Mouse (Mus musculus) forebrain, embryonic 15.5 days (tissue): ENCODE measurements around the gene Nln. TPM values are rescaled to one million over a fixed set of nuclear protein-coding genes. Genes with fewer than 3 reads are reported as not detected.

Experiments
- ATAC-seq: fragments of 200-750 bp; cut with Nextera tagmentation; replicated peaks from 2 replicates; pipeline ENCODE4 v1.8.0; 2017; ENCODE audit warnings: mild to moderate bottlenecking, moderate TSS enrichment, moderate library complexity
- H3K27ac ChIP-seq: fragments of 300-500 bp; sonication (generic); replicated peaks from 2 replicates; pipeline ENCODE4 v1.5.1; 2015; ENCODE audit warnings: mild to moderate bottlenecking, inconsistent platforms
- H3K27me3 ChIP-seq: fragments of 300-500 bp; sonication (generic); 2 replicates; pipeline ENCODE4 v1.6.1; 2015; ENCODE audit warnings: inconsistent platforms
- H3K36me3 ChIP-seq: fragments of 300-500 bp; sonication (generic); 2 replicates; pipeline ENCODE4 v1.6.1; 2015; ENCODE audit warnings: mild to moderate bottlenecking, inconsistent platforms
- H3K4me1 ChIP-seq: fragments of 300-500 bp; sonication (generic); 2 replicates; pipeline ENCODE4 v1.6.1; 2015; ENCODE audit warnings: inconsistent platforms
- H3K4me2 ChIP-seq: fragments of 300-500 bp; sonication (generic); replicated peaks from 2 replicates; pipeline ENCODE4 v1.6.1; 2015; ENCODE audit warnings: mild to moderate bottlenecking, inconsistent platforms
- H3K4me3 ChIP-seq: fragments of 300-500 bp; sonication (generic); 2 replicates; pipeline ENCODE4 v1.5.1; 2015; ENCODE audit warnings: mild to moderate bottlenecking, inconsistent platforms
- H3K9ac ChIP-seq: fragments of 300-500 bp; sonication (generic); replicated peaks from 2 replicates; pipeline ENCODE4 v1.6.1; 2015; ENCODE audit warnings: mild to moderate bottlenecking, inconsistent platforms
- H3K9me3 ChIP-seq: fragments of 300-500 bp; sonication (generic); 2 replicates; pipeline ENCODE4 v1.6.1; 2016; ENCODE audit warnings: inconsistent platforms
- WGBS: fragments of 180-500 bp; shearing (Covaris S2); methylation state at CpG from one replicate; pipeline ENCODE4 v1.1.7; 2015; ENCODE audit warnings: mixed read lengths; 5-methylcytosine and 5-hydroxymethylcytosine counted together
- polyA plus RNA-seq: library from polyadenylated mRNA; unstranded; fragments of >200 nt; fragmentation: Nextera tagmentation; extraction: Ambion mirVana; gene quantifications from 2 replicates; pipeline ENCODE4 v1.2.1, GENCODE M21; 2015

Gene Nln
- polyA plus RNA-seq, 1 experiment from 2014 or later: 38.1 TPM

DNA sequence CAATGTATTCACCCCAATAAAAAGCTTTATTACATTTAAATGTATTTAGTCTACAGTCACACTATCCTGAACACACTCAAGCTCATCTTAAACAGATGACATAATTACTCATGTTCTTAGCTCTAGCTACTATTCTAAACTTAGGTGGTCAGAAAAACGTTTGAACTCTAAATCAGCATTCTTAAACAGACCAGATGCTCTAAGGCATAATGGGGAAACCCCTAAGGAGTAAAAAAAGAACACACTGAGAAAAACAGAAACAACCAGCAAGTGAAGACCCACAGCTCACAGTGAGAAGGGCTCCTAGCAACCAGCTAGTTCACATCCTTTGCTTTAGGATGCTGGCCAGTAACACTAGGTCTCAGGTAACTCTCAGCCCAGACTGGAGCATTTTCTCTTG lies 17.7 kb downstream of the Nln start:
- Histone ChIP-seq H3K36me3 (no peaks in the 10 kb centered on the region), H3K9me3 (no peaks in the 10 kb centered on the region), H3K27me3 (no peaks in the 10 kb centered on the region), H3K27ac (no peak overlapping the region), H3K4me3 (no peak overlapping the region), H3K4me2 (no peak overlapping the region), H3K9ac (no peak overlapping the region), H3K4me1 (no peaks in the 10 kb centered on the region)
- 21% methylated on average over 1 of the region's 1 CpGs for WGBS
- ATAC-seq: no peak

DNA sequence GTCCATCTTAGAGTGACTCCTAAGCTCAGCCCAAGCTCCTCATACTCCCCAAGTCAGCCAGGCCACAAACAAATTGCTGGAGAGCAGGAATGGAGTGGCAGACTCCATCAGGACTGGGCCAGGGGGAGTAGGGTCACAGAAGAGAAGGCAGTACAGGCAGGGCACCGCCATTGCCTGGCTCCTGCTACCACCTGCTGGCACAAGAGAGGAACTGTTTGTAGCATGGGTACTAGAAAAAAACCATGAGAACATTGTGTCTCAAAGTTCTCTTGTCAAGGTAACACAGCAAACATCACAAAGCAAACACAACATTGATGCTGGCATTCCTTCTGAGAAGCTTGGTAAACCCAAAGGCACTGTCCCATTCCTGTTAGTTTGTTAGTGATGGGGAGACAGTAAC lies 20.0 kb downstream of the Nln start:
- Histone ChIP-seq H3K27ac (no peak overlapping the region), H3K36me3 (no peaks in the 10 kb centered on the region), H3K4me3 (no peak overlapping the region), H3K9ac (no peak overlapping the region), H3K27me3 (no peaks in the 10 kb centered on the region), H3K4me2 (no peak overlapping the region), H3K9me3 (no peaks in the 10 kb centered on the region), H3K4me1 (no peaks in the 10 kb centered on the region)
- ATAC-seq: peak; percentile 54; the same call in 1 of the 2 replicates
- 10% methylated on average over 1 of the region's 1 CpGs for WGBS

DNA sequence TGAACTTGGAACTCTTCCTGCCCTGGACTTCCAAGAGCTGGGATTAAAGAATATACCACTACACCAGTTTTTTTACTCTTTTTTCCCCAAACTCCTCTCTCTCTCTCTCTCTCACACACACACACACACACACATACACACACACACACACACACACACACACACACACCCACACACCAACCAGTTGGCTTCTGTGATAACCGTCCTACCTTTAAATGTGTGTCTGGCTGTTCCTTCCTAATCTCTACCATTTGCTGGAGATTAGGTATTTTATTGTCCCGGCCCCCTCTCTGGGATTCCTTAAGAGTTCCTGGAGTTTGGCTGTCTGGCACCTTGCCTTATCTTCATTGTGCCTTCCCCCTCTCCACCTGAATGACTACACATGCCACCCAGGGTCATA lies 24.8 kb downstream of the Nln start:
- H3K9ac ChIP-seq: no peak overlapping the region
- no peak overlapping the region for H3K4me3 ChIP-seq
- ATAC-seq: no peak
- H3K27me3 ChIP-seq: no peaks in the 10 kb centered on the region
- H3K4me1 ChIP-seq: no peaks in the 10 kb centered on the region
- no peaks in the 10 kb centered on the region for H3K36me3 ChIP-seq
- H3K9me3 ChIP-seq: no peaks in the 10 kb centered on the region
- H3K4me2 ChIP-seq: no peak overlapping the region
- no peak overlapping the region for H3K27ac ChIP-seq
- 72% methylated on average over 2 of the region's 2 CpGs for WGBS

DNA sequence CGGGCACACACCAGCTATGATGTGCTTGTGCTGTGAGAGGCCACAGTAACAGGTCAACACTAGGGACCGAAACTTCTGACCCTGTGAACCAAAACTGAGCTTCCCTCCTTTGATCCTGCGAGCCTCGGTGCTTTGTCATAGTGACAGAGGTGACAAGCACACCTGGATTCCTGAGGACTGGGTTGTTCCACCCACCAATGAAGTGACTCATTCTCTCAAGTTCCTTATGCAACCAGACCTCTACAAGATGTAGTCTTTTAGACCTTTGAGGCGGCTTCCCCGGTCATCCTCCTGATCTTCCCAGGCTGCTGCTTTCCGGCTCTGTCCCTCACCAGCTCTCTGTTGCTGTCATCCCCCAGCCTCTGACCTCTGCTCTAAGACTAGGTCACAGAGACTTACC lies 26.9 kb downstream of the Nln start:
- H3K4me3 ChIP-seq: no peak overlapping the region
- no peaks in the 10 kb centered on the region for H3K9me3 ChIP-seq
- H3K27me3 ChIP-seq: no peaks in the 10 kb centered on the region
- ATAC-seq: no peak
- no peak overlapping the region for H3K9ac ChIP-seq
- no peak overlapping the region for H3K4me2 ChIP-seq
- no peaks in the 10 kb centered on the region for H3K4me1 ChIP-seq
- H3K27ac ChIP-seq: no peak overlapping the region
- no peaks in the 10 kb centered on the region for H3K36me3 ChIP-seq
- 93% methylated on average over 7 of the region's 7 CpGs for WGBS

DNA sequence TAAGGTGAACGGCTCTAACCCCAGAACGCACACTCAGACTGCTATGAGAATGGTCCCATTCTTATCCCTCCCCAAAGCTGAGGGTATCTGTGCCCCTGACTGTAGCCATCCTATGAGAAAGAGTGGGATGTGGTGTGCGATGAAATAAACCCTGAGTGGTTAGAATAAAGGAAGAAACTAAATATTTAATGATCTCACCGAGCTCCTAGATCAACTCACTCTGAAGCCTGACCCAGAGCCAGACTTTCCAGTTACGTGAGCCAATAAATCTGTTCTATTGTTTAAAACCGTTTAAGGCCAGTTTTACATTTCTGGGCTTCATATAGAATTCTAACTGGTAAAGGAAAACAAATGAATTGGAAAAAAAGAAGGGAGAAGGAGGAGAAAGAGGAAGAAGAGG lies 32.4 kb downstream of the Nln start:
- 68% methylated on average over 6 of the region's 6 CpGs for WGBS
- Histone ChIP-seq H3K27me3 (no peaks in the 10 kb centered on the region), H3K4me3 (no peak overlapping the region), H3K9me3 (no peaks in the 10 kb centered on the region), H3K36me3 (peaks cover 2% of the 10 kb centered on the region; the same call in 1 of the 2 replicates), H3K4me2 (no peak overlapping the region), H3K9ac (no peak overlapping the region), H3K27ac (no peak overlapping the region), H3K4me1 (no peaks in the 10 kb centered on the region)
- ATAC-seq: no peak

DNA sequence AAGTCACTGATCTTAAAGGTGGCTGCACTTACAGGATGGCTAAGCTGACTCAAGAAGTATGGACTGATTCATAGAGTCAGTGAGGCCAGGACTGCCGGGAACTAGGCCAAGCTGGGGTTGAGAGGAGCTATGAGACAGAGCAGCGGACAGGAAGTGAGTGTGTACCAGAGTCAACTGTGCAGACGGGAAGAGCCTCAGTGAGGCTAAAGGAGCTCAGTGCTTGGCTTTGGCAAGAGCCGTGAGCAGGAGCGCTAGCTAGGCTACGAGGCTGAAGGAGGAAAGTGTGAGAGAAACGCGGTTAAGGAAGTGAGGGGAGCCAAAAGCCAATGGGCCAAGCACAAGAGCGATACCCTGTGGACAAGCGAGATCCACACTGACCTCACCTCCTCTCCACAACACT lies 34.7 kb downstream of the Nln start:
- peaks cover 4% of the 10 kb centered on the region; the same call in 1 of the 2 replicates for H3K36me3 ChIP-seq
- ATAC-seq: no peak
- H3K9me3 ChIP-seq: no peaks in the 10 kb centered on the region
- H3K27me3 ChIP-seq: no peaks in the 10 kb centered on the region
- H3K4me1 ChIP-seq: no peaks in the 10 kb centered on the region
- WGBS: 87% methylated on average over 10 of the region's 10 CpGs
- H3K4me2 ChIP-seq: no peak overlapping the region
- no peak overlapping the region for H3K27ac ChIP-seq
- H3K4me3 ChIP-seq: no peak overlapping the region
- no peak overlapping the region for H3K9ac ChIP-seq

DNA sequence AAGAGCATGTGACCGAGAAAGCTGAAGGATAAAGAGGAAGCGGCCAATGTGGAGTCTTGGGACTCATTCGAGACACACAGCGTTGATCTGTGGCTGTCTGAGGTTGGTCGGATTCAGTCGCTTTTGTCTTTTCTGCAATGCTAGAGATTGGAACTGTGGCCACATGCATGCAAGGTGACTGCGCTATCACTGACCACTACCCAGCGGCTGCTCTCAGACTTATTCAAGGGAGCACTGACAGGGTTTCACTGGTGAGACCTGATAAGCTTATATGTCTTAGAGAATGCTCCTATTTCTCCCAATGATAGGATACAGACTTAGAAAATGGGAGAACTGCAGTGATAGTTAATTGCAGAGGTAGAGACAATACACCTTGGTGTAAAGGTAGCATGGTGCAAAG lies 35.2 kb downstream of the Nln start:
- Histone ChIP-seq H3K27ac (no peak overlapping the region), H3K9ac (no peak overlapping the region), H3K36me3 (peaks cover 4% of the 10 kb centered on the region; the same call in 1 of the 2 replicates), H3K9me3 (no peaks in the 10 kb centered on the region), H3K4me2 (no peak overlapping the region), H3K4me1 (no peaks in the 10 kb centered on the region), H3K27me3 (no peaks in the 10 kb centered on the region), H3K4me3 (no peak overlapping the region)
- WGBS: 94% methylated on average over 8 of the region's 8 CpGs
- ATAC-seq: no peak

DNA sequence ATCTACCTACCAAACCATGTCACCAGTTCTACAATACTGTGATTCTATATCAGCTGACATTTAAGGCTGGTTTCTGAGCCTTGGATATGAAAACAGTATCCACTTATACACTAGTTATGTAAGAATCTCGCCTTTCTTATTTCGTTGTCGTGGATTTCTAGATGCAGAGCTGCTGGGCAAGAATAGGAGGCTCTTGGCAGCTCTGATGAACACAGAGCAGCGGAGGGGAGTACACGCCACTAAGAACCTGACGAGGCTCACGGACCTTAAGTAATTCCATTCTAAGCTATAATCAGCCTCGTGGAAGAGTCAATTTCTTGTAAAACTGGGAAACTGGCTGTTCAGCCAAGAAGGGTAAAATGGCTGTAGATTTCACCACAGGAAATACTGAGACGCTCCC lies 37.1 kb downstream of the Nln start:
- H3K27ac ChIP-seq: no peak overlapping the region
- H3K9ac ChIP-seq: no peak overlapping the region
- no peak overlapping the region for H3K4me2 ChIP-seq
- peaks cover 20% of the 10 kb centered on the region; the same call in 1 of the 2 replicates for H3K36me3 ChIP-seq
- no peak for ATAC-seq
- 74% methylated on average over 9 of the region's 9 CpGs for WGBS
- H3K9me3 ChIP-seq: no peaks in the 10 kb centered on the region
- H3K4me1 ChIP-seq: no peaks in the 10 kb centered on the region
- no peak overlapping the region for H3K4me3 ChIP-seq
- no peaks in the 10 kb centered on the region for H3K27me3 ChIP-seq

DNA sequence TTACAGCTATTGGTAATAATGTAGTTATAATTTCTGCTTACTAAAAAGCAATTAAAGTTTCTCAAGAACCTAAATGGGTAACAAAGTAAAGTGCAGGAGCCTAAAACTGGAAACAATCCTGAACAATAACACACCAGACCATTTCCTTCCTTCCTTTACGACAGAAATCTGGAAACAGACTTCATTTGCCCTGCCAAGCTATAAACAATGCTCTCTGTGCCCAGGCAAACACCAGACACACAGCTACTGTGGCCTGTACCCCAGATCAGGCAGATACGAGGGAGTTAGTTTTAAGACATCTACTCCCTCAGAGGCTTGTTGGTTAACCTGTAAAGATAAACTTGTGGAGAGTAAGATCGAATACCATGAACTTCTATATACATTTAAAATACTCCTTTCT lies 38.7 kb downstream of the Nln start:
- WGBS: 72% methylated on average over 3 of the region's 3 CpGs
- no peak overlapping the region for H3K27ac ChIP-seq

DNA sequence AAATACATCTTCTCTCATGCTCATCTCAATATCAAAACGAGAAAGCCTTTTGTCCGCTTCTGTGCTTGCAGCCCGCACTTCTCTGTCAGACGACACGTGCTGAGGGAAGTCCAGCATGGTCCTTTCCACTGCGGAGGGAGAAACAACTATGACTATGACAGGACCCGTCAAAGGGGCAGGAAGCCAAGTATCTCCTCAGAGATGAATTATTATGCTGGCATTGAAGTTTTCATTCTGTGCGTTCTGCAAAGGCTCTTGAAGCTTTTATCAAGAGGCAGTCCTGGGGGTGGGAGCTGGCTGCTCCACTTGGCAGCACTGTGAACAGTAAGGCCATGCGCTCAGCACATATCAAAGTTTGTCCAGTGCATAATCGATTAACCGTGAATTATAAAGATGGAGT lies 40.2 kb downstream of the Nln start:
- Histone ChIP-seq H3K4me2 (no peak overlapping the region), H3K36me3 (peaks cover 25% of the 10 kb centered on the region; the same call in 1 of the 2 replicates), H3K27ac (no peak overlapping the region), H3K9ac (no peak overlapping the region), H3K27me3 (no peaks in the 10 kb centered on the region), H3K4me1 (no peaks in the 10 kb centered on the region), H3K4me3 (no peak overlapping the region), H3K9me3 (no peaks in the 10 kb centered on the region)
- no peak for ATAC-seq
- WGBS: 91% methylated on average over 11 of the region's 11 CpGs

More for the DNA sequence above, 38.7 kb downstream of the Nln start:
- no peak overlapping the region for H3K4me3 ChIP-seq
- no peaks in the 10 kb centered on the region for H3K9me3 ChIP-seq
- H3K9ac ChIP-seq: no peak overlapping the region
- no peaks in the 10 kb centered on the region for H3K27me3 ChIP-seq
- peaks cover 23% of the 10 kb centered on the region; the same call in 1 of the 2 replicates for H3K36me3 ChIP-seq
- ATAC-seq: no peak
- H3K4me1 ChIP-seq: no peaks in the 10 kb centered on the region
- H3K4me2 ChIP-seq: no peak overlapping the region

DNA sequence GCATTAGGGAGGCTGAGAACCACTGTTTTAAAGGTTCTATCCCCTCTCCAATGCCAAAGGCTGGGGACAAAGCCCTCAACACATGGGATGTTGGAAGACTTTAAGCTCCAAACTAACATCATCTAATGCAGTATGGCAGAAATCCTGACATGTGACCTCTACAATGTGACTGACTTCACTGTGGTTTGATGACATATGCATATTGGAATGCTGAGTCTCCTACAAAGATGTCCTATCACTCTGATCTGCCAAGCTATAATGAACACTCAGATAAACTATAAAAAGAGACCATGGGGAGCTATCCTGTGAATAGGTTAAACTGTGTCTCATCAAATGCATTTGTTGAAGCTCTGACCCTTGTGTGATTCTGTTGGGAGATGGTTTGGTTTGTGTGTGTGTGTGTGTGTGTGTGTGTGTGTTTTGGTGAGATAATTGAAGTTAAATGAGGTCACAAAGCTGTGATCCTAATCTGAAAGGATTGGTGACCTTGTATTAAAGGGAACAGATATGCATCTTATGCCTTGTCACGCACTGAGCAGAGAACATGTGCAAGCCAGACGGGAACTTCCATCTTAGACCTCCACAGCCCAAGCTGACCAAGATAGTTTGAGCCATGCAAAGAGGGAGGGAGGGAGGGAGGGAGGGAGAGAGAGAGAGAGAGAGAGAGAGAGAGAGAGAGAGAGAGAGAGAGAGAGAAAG lies 43.6 kb downstream of the Nln start:
- 0 out of 2 replicates have a peak, but pooled peaks cover 3% of the 10 kb centered on the region for H3K4me1 ChIP-seq
- ATAC-seq: no peak
- H3K36me3 ChIP-seq: peaks cover 27% of the 10 kb centered on the region; the same call in 1 of the 2 replicates
- no peaks in the 10 kb centered on the region for H3K27me3 ChIP-seq
- 90% methylated on average over 2 of the region's 2 CpGs for WGBS
- no peak overlapping the region for H3K4me2 ChIP-seq
- H3K9ac ChIP-seq: no peak overlapping the region
- no peaks in the 10 kb centered on the region for H3K9me3 ChIP-seq
- H3K27ac ChIP-seq: no peak overlapping the region
- no peak overlapping the region for H3K4me3 ChIP-seq

DNA sequence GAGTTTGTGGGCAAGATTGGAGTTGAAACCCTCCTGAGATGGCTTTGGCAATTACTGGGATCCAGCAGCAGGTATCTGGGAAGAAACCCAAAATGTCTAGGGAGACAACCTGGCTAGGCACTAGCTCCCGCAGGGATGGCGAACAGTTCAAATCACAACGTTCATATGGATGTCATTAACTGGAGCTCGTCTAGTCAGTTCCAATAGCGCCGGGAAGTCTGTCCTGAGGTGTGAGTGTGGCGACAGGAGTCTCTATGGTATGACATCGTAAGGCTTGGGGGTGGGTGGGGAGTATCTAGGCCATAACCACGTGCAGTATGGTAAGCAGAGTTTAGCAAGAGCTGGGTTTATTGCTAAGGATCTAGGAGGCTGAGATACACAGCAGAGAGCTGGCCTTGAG lies 46.4 kb downstream of the Nln start:
- Histone ChIP-seq H3K36me3 (peaks cover 16% of the 10 kb centered on the region; the same call in 1 of the 2 replicates), H3K9me3 (no peaks in the 10 kb centered on the region), H3K9ac (no peak overlapping the region), H3K4me2 (no peak overlapping the region), H3K4me3 (no peak overlapping the region), H3K4me1 (0 out of 2 replicates have a peak, but pooled peaks cover 3% of the 10 kb centered on the region), H3K27ac (no peak overlapping the region), H3K27me3 (no peaks in the 10 kb centered on the region)
- 82% methylated on average over 9 of the region's 9 CpGs for WGBS
- no peak for ATAC-seq
